Mouse (Mus musculus) brown adipose tissue, adult 24 weeks (tissue): ENCODE measurements around the gene AC161166.1. TPM values are rescaled to one million over a fixed set of nuclear protein-coding genes. Genes with fewer than 3 reads are reported as not detected.
"Not testable (repeated sequence)": the region's sequence is repeated elsewhere in the genome, so short reads cannot be mapped to it uniquely, and the experiment has no call there.

Experiments
- H3K27ac ChIP-seq: fragments of 200-500 bp; replicated peaks from 2 replicates; pipeline ENCODE4 v1.5.1; 2012; ENCODE audit warnings: low read depth, mild to moderate bottlenecking, low read length
- H3K4me1 ChIP-seq: fragments of 200-500 bp; 2 replicates; pipeline ENCODE4 v1.6.1; 2012; ENCODE audit warnings: low read length, mixed read lengths; ENCODE audit not compliant: control insufficient read depth, insufficient read depth, insufficient read length
- H3K4me3 ChIP-seq: fragments of 200-500 bp; 2 replicates; pipeline ENCODE4 v1.5.1; 2012; ENCODE audit warnings: low read depth, mild to moderate bottlenecking, low read length, moderate library complexity; ENCODE audit not compliant: insufficient read depth
- polyA plus RNA-seq: library from polyadenylated mRNA; stranded (reverse); fragments of >200 nt; gene quantifications from 2 replicates; pipeline ENCODE4 v1.2.4, GENCODE M21; 2012; ENCODE audit not compliant: missing spikeins, insufficient read depth, insufficient read length

AC161166.1 gene
- polyA plus RNA-seq, 1 experiment: not detected

DNA sequence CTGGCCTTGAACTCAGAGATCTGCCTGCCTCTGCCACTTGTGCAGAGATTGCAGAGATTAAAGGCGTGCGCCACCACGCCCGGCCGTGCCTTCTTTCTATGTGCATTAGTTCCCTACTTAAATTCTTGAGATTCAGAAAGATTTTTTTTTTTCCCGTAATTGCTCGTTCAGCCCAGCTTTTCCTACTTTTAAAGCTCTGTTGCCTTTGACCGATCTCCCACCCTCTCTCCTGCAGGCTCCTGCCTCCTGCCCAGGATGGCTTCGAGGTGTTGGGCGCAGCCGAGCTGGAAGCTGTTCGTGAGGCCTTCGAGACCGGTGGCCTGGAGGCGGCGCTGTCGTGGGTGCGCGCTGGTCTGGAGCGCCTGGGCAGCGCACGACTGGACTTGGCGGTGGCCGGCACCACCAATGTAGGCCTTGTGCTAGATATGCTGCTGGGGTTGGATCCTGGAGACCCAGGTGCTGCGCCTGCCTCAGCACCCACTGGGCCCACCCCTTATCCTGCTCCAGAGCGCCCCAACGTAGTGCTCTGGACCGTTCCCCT, 20.8 kb upstream of the AC161166.1 start:
- Histone ChIP-seq H3K27ac (no peak overlapping the region), H3K4me1 (0 out of 2 replicates have a peak, but pooled peaks cover 5% of the 10 kb centered on the region), H3K4me3 (no peak overlapping the region)

DNA sequence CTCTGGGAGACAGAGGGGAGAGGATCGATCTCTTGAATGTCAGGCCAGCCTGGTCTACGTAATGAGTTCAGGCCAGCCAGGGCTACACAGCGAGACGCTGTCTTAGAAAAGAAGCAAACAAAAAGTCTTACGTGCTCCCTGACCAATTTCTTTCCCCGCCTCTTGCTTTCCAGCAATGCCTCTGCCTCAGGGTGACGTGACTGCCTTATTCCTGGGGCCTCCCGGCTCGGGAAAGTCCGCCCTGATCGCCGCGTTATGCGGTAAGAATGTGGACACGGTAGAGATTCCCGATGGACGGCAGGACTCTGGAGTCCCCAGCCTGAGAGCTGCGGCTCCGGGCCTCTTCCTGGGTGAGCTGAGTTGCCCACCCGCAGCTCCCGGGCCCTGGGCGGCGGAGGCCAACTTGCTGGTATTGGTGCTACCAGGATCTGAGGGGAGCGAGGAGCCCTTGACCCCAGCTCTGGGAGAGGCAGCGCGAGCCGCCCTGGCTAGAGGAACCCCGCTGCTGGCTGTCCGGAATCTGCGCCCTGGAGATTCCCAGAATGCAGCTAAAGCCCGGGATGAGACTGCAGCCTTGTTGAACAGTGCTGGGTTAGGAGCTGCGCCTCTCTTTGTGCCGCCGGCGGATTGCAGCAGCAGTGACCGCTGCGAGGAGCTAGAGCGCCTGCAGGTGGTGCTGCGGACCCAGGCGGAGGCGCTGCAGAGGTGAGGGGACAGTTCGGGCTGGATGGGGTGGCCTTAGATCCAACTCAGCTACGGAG, 19.1 kb upstream of the AC161166.1 start:
- H3K27ac ChIP-seq: peak overlapping the region; percentile 52
- peaks cover 5% of the 10 kb centered on the region; the same call in 1 of the 2 replicates for H3K4me1 ChIP-seq
- H3K4me3 ChIP-seq: peak overlapping the region; percentile 66

DNA sequence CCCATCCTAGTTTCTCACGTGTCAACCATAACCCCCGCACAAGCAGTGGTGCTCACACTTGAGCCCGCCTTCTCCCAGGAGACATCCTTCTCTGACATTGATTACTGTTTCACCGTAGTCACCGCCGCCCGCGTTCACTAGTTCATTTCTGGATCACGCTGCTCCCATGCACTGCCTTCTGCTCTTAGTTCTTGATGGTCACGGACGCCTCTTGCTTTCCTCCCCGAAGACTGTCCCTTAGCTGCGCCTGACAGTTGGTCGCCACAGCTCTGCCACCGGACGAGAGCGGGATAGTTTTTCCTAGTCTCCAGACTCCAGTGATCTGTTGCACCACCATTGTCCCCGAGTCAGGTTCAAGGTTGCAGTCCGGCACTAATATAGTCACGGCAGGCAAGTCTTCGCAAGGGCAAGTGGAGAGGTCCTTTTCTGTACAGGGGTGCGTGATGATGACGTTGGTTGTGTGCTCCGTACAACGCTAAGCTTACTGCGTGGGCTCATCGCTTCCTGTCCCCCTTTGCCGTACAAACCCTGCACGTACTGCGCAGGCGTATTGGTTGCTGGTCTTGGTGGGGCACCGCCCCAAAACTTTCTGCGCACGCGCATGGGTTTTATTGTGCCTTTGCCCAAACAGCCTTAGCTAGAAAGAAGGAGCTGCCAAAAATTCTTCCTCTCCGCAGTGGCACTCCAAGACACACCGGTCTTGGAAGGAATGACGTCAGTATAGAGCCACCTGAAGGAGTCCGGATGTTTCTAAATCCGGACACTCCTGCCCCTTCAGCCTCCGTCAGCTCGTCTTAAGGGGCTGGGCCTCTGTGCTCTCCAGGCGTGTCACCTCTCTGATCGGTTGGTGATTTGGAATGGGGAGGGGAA, 18.0 kb upstream of the AC161166.1 start, which contains the start of gene Irgq:
Irgq (plus strand) TSS at position 628 of the 870 bp plus-strand sequence.
- peaks cover 5% of the 10 kb centered on the region; the same call in 1 of the 2 replicates for H3K4me1 ChIP-seq

DNA sequence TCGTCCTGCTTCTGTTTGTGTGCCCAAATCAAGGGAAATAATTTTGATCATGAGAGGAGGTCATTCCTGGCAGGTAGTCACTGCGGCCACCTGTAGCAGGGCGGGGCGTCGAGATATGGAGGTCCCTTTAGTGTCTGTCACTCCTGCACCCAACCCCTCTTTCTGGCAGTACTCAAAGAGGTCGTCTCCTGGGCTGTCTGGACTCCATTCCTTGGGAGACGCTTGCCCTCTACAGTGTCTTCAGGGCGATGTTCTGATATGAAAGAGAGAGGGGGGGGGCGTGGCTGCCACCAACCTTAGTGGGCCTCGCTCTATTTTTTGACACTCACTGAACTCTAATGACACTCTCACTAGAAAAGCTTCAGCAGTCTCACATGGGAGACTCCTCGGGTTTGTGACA, 17.3 kb upstream of the AC161166.1 start:
- Histone ChIP-seq H3K4me1 (peaks cover 5% of the 10 kb centered on the region; the same call in 1 of the 2 replicates), H3K4me3 (peak overlapping the region; percentile 64), H3K27ac (peak overlapping the region; percentile 92)

More for the DNA sequence above, 18.0 kb upstream of the AC161166.1 start, which contains the start of gene Irgq:
- peak within 1 kb of the TSS; percentile 92 for H3K27ac ChIP-seq
- H3K4me3 ChIP-seq: peak within 1 kb of the TSS; percentile 66

DNA sequence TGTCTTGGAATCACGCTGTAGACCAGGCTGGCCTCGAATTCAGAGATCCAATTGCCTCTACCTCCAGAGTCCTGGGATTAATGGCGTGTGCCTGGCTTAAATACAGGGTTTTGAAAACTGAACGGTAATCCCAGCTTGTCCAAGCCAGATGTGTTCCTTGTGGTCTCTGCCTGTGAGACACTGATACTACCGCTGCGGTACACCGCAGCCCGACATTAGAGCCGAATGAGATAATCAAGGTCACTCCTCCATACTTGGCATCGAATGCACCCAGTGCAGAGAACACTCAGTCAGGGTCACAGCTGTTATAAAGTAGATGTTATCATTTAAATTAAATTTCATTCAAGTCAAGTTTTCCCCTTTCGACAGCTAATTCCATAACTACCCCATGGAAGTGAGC, 16.6 kb upstream of the AC161166.1 start:
- H3K4me3 ChIP-seq: no peak overlapping the region
- H3K4me1 ChIP-seq: peaks cover 5% of the 10 kb centered on the region; the same call in 1 of the 2 replicates
- H3K27ac ChIP-seq: no peak overlapping the region

DNA sequence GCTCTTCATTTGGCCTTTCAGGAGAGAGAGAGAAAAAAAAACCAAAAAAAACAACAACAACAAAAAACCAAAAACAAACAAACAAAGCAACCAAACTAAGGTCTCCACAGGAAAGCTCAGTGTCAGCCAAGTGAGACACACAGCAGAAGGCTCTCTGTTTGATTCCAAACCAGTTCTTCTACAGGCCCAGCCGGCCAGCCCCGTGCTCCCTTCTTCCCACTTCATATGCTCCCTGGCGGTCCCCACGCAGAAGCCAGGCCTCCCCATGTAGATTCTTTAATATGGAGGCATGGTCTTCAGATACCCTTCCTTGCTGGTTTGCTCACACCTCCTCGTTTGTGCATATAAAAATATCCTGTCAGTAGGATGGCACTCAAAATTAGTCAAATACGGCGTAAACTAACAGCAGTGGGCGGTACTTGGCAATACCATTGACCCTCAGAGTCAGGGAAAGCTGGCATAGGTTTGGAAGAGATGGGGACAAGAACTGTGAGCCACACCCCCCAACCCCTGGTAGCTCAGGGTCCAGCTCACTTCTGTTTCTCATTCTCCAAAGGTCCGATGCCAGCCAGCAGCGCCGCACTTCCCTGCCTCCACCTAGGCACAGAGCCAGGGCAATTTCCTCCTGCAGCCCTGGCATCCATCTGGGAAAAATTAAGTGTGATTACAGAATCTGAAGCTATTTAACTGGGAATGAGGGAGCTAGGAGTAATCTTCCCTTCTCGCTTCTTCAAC, 13.6 kb upstream of the AC161166.1 start:
- Histone ChIP-seq H3K27ac (no peak overlapping the region), H3K4me1 (peaks cover 5% of the 10 kb centered on the region; the same call in 1 of the 2 replicates), H3K4me3 (no peak overlapping the region)

DNA sequence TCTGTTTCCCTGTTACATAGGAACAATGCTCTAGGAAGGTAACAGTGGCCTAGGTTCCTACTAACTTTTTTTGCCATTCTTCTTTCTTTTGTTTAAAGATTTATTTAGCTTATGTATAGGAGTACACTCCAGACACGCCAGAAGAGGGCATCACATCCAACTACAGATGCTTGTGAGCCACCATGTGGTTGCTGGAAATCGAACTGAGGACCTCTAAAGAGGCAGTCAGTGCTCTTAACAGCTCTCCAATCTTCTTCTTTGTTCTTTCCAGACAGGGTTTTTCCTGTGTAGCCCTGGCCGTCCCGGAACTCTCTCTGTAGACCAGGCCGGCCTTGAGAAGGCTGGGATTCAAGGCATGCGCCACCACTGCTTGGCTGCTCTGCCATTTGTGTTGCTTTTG, 12.7 kb upstream of the AC161166.1 start:
- H3K27ac ChIP-seq: no peak overlapping the region
- H3K4me3 ChIP-seq: no peak overlapping the region
- H3K4me1 ChIP-seq: peaks cover 5% of the 10 kb centered on the region; the same call in 1 of the 2 replicates

DNA sequence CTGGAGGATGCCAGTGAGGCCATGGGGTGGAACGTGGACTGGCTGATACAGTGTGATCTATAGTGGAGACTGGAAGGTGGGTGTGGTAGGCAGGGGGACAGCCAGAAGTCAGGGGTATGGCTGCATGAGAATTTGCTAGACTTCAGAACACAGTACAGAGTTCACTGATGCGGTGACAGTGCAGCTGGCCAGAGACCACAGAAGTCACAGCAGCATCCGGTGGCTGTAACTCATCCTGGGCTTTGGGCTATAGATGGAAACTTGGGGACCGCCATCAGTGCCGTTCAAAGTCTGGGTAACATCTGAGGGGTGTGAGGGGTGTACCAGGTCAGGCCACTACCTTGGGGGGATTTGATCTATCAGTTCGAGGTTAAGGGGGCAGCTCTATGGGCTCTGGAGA, 11.5 kb upstream of the AC161166.1 start:
- Histone ChIP-seq H3K27ac (no peak overlapping the region), H3K4me3 (no peak overlapping the region), H3K4me1 (no peaks in the 10 kb centered on the region; the same call in 1 of the 2 replicates)

DNA sequence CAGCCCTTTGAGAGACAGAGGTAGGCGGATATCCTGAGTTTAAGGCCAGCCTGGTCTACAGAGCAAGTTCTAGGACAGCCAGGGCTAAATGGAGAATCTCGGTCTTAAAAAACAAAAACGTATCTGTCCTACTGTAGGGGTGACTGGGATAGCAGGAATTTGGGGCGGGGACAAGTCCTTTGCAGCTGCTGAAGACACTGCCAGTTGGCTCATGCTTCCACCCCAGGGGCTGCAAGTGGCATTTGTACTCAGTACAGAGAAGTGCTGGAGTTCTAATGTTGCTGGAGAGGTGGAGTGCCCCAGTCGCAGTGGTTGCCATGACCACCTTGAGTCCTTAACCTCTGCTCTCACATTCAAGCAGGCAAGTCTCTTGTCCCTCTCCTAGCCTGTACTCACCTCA, 10.6 kb upstream of the AC161166.1 start:
- Histone ChIP-seq H3K4me1 (no peaks in the 10 kb centered on the region; the same call in 1 of the 2 replicates), H3K27ac (no peak overlapping the region), H3K4me3 (no peak overlapping the region)

DNA sequence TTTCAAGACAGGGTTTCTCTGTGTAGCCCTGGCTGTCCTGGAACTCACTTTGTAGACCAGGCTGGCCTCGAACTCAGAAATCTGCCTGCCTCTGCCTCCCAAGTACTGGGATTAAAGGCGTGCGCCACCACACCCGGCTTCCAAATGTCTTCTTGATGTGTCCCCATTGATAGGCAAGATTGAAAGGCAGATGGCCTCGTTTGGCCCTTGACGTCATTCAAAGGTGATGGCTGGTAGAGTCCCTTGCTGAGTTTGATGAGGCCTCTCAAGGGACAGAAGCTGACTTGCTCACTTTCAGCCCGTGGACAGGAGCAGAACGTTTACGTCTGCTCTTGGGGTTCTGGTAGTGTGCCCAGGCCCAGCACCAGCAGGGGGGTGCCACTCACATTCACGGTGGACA, 7.8 kb upstream of the AC161166.1 start:
- H3K27ac ChIP-seq, H3K4me1 ChIP-seq, H3K4me3 ChIP-seq: not testable (repeated sequence)

DNA sequence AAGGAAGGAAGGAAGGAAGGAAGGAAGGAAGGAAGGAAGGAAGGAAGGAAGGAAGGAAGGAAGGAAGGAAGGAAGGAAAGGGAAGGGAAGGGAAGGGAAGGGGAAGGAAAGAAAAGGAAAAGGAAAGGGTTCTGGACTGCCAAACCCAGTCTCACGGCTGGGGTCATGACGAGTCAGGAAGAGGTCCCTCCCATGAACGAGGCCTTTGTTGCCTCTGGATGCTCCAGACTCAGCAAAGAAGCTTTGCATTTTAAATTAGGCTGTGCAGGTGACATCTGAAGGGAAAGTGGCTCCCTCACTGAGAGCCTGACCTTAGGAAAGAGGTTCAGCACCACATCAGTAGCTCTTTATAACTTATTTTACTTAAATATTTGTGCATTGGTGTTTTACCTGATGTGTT, 6.9 kb upstream of the AC161166.1 start:
- Histone ChIP-seq H3K4me3 (no peak overlapping the region), H3K27ac (no peak overlapping the region), H3K4me1 (no peaks in the 10 kb centered on the region)

DNA sequence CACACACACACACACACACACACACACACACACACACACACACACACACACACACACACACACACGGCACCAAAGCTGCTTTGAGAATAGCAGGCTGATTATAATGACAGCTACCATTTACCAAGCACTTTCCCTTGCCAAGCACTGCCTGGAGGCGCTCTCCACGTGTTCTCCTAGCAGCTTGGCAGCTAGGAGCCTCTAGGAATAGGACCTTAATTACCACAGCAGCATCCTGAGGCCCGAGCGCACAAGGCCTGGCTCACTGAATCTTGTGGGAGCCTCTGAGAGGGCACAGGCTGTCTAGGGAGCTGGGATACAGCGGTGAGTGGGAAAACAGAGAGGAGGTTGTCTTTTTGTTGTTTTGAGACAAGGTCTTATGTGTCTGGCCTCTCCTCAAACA, 5.4 kb upstream of the AC161166.1 start:
- H3K4me3 ChIP-seq: no peak overlapping the region
- no peak overlapping the region for H3K27ac ChIP-seq
- no peaks in the 10 kb centered on the region for H3K4me1 ChIP-seq

DNA sequence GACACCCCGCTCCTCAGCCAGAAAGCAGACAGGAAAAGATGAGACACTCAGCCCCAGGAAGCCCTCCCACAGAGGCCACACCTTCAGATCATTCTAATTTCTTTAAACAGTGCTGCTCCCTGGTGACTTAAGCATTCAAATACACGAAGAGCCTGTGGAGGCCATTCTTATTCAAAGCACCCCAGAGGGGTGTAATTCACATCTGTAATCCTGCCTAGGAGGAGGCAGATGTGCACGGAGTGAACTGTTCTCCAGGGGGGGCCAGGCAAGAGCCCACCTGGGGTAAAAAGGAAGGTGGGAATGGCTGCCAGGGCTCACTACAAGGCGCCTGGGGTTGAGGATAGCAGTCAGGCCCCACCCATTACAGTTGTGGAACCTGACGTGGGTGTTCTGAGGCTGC, 4.8 kb upstream of the AC161166.1 start:
- Histone ChIP-seq H3K4me3 (no peak overlapping the region), H3K4me1 (no peaks in the 10 kb centered on the region), H3K27ac (no peak overlapping the region)

DNA sequence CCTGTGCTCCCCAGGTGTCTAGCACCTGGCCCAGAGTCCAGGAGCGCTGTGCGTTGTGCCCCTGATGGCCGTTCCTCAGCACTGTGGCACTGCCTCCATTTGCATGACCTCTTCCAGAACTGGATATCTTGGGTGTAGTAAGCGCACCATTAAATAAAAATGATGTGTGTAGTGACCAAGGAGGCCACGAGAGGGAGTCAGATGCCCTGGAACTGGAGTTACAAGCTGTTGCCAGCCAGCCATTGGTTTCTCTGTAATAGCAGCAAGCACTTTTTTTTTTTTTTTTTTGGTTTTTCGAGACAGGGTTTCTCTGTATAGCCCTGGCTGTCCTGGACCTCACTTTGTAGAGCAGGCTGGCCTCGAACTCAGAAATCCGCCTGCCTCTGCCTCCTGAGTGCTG, 4.1 kb upstream of the AC161166.1 start:
- not testable (repeated sequence) for H3K4me3 ChIP-seq

More for the DNA sequence above, 4.1 kb upstream of the AC161166.1 start:
- H3K27ac ChIP-seq, H3K4me1 ChIP-seq: not testable (repeated sequence)
